Mouse (Mus musculus) testis, adult 2 months (tissue): ENCODE measurements around the gene Fat3. TPM values are rescaled to one million over a fixed set of nuclear protein-coding genes. Genes with fewer than 3 reads are reported as not detected.

ENCODE experiments used
- H3K27ac ChIP-seq: fragments of 200-500 bp; 2 replicates; pipeline ENCODE4 v1.5.1; 2012; ENCODE audit warnings: low read depth, low read length; ENCODE audit not compliant: control insufficient read depth, insufficient read depth
- H3K27me3 ChIP-seq: fragments of 200-500 bp; 2 replicates; pipeline ENCODE4 v1.6.1; 2012; ENCODE audit warnings: mild to moderate bottlenecking, low read length, moderate library complexity; ENCODE audit not compliant: control insufficient read depth, insufficient read depth
- H3K36me3 ChIP-seq: fragments of 200-500 bp; 2 replicates; pipeline ENCODE4 v1.6.1; 2012; ENCODE audit warnings: mild to moderate bottlenecking, low read length; ENCODE audit not compliant: control insufficient read depth, insufficient read depth
- H3K4me1 ChIP-seq: fragments of 200-500 bp; 2 replicates; pipeline ENCODE4 v1.6.1; 2012; ENCODE audit warnings: low read length; ENCODE audit not compliant: control insufficient read depth, insufficient read depth
- H3K4me3 ChIP-seq: fragments of 200-500 bp; 2 replicates; pipeline ENCODE4 v1.5.1; 2012; ENCODE audit warnings: low read depth, mild to moderate bottlenecking, low read length, moderate library complexity, mixed read lengths; ENCODE audit not compliant: control insufficient read depth
- CTCF ChIP-seq: fragments of 200-500 bp; IDR thresholded peaks from 2 replicates; pipeline ENCODE4 v1.5.1; 2012; ENCODE audit warnings: low read depth, mild to moderate bottlenecking, inconsistent platforms, low read length, moderate library complexity; ENCODE audit not compliant: control insufficient read depth, insufficient read depth, insufficient replicate concordance
- POLR2A ChIP-seq: fragments of 200-500 bp; IDR thresholded peaks from 2 replicates; pipeline ENCODE4 v1.6.1; 2012; ENCODE audit warnings: low read depth, mild to moderate bottlenecking, inconsistent platforms, low read length, moderate library complexity; ENCODE audit not compliant: control insufficient read depth
- polyA plus RNA-seq: library from polyadenylated mRNA; depleted of rRNA; stranded (reverse); fragments of >200 nt; gene quantifications from 2 replicates; pipeline ENCODE4 v1.2.3, GENCODE M21; 2012

Fat3 gene
- polyA plus RNA-seq, 1 experiment: 1.7 TPM

- H3K4me1 ChIP-seq: no peaks in the 10 kb centered on the region
- H3K27me3 ChIP-seq: no peaks in the 10 kb centered on the region
- H3K27ac ChIP-seq: no peak overlapping the region
- no peak for TF ChIP-seq POLR2A
- no peak for TF ChIP-seq CTCF
- H3K4me3 ChIP-seq: no peak overlapping the region
- H3K36me3 ChIP-seq: no peaks in the 10 kb centered on the region
Measured at GRCm38 (mm10) chr9:16121756-16122155, 379.3 kb downstream of the Fat3 start.

GRCm38 (mm10) chr9:16114821-16115485, 386.1 kb downstream of the Fat3 start:
- Histone ChIP-seq H3K4me1 (no peaks in the 10 kb centered on the region), H3K36me3 (no peaks in the 10 kb centered on the region), H3K27ac (no peak overlapping the region), H3K4me3 (no peak overlapping the region), H3K27me3 (no peaks in the 10 kb centered on the region)
- TF ChIP-seq CTCF (no peak), POLR2A (no peak)

DNA sequence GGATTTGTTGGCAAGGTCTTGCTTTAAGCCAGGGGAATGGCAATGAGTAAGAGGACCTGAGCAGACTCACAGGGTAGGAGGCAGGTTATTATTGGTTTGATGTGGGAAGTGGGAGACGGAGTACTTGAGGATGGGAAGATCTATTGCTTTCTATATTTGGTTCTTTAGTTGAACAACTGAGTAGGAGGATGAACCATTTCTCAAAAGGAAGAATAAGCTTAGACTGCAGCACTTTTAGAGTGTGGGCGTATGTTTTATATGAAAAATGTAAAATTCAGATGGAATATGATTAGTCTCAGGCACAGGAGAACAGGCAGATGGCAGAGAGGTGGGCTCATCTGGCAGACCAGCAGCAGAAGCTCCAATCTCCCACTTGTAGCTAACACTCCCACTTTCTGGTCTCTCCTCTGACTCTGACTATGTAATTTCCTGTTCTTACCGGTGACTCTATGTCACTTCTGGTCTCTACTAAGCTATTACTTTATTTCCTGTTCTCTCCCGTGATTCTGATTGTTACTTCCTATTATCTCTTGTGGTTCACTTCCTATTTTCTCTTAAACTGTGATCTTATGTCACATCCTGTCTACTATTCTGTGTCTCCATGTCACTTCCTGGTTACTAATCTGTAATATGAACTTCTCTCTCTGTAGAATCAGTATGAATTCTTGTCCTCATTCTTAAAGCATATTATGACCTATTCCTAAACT, 387.0 kb downstream of the Fat3 start:
- Histone ChIP-seq H3K4me1 (no peaks in the 10 kb centered on the region), H3K27me3 (no peaks in the 10 kb centered on the region), H3K4me3 (no peak overlapping the region), H3K27ac (no peak overlapping the region), H3K36me3 (no peaks in the 10 kb centered on the region)
- no peak for TF ChIP-seq POLR2A
- no peak for TF ChIP-seq CTCF

DNA sequence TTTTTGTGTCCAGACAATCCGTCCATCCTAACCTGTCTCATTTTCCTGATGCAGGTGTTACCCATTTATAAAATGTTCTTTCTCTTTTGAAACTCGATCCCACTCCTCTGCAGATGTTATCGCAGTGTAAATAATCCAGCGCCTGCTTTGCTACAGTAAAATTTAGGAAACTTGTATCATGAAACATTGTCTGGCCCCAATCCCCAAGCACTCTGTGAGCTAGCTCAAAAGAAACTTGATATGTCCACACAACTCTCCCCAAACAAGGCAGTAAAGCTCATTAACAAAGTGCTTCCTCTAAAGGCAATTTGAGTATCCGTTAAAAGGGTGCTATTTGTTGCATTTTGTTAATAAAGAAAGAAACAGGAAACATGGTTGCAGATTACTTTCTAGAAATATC, 393.2 kb downstream of the Fat3 start:
- H3K4me3 ChIP-seq: no peak overlapping the region
- no peaks in the 10 kb centered on the region for H3K4me1 ChIP-seq
- H3K27me3 ChIP-seq: no peaks in the 10 kb centered on the region
- no peak overlapping the region for H3K27ac ChIP-seq
- no peaks in the 10 kb centered on the region for H3K36me3 ChIP-seq
- TF ChIP-seq POLR2A: no peak
- TF ChIP-seq CTCF: no peak

- no peak for TF ChIP-seq CTCF
- no peak for TF ChIP-seq POLR2A
- H3K4me3 ChIP-seq: no peak overlapping the region
- H3K4me1 ChIP-seq: no peaks in the 10 kb centered on the region
- H3K27me3 ChIP-seq: no peaks in the 10 kb centered on the region
- no peak overlapping the region for H3K27ac ChIP-seq
- no peaks in the 10 kb centered on the region for H3K36me3 ChIP-seq
Measured at GRCm38 (mm10) chr9:16107386-16107785, 393.7 kb downstream of the Fat3 start.

- Histone ChIP-seq H3K27ac (no peak overlapping the region), H3K4me1 (no peaks in the 10 kb centered on the region), H3K27me3 (no peaks in the 10 kb centered on the region), H3K36me3 (no peaks in the 10 kb centered on the region), H3K4me3 (no peak overlapping the region)
- no peak for TF ChIP-seq POLR2A
- TF ChIP-seq CTCF: no peak
Measured at GRCm38 (mm10) chr9:16098553-16098952, 402.5 kb downstream of the Fat3 start.

GRCm38 (mm10) chr9:16093047-16093668, 407.9 kb downstream of the Fat3 start:
- TF ChIP-seq CTCF (no peak), POLR2A (no peak)
- Histone ChIP-seq H3K4me3 (no peak overlapping the region), H3K4me1 (no peaks in the 10 kb centered on the region), H3K27me3 (no peaks in the 10 kb centered on the region), H3K36me3 (no peaks in the 10 kb centered on the region), H3K27ac (no peak overlapping the region)
